Mouse (Mus musculus) bone marrow macrophage, adult 2 months (primary cell): ENCODE results near the gene Tead1.

Experiments
- CTCF ChIP-seq: IDR thresholded peaks from 2 replicates; pipeline ENCODE4 v1.5.1; 2012; ENCODE audit warnings: low read depth, mild to moderate bottlenecking, low read length, moderate library complexity
- POLR2A ChIP-seq: IDR thresholded peaks from 2 replicates; pipeline ENCODE4 v1.6.1; 2012; ENCODE audit warnings: mild to moderate bottlenecking, low read depth, low read length, borderline replicate concordance

DNA sequence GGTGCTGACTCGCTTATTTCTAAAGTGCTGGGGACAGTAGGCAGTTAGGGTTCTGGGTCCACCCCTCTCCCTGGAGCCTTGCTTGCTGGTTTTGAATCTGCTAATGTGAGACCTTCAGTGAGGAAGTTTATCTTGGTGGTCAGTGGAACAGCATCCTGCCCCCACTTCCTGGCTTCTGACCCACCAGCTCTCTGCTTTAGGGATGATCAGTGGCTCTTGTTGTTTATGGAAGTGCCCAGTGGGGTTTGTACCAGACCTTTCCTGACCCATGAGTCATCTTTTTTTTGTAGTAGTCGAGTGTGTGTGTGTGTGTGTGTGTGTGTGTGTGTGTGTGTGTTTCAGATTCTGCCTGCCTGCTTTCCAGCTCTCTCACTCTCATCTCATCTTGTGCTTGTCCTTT, 38.6 kb downstream of the Tead1 start:
- TF ChIP-seq POLR2A (no peak), CTCF (no peak)
